Mouse (Mus musculus): ENCODE measurements at regions not wholly inside any gene's neighbourhood (a gene's known extent, or its start where the extent isn't known, plus 50 kb on each side); places are given as distances from the start of the nearest gene placed in this dataset.

DNA sequence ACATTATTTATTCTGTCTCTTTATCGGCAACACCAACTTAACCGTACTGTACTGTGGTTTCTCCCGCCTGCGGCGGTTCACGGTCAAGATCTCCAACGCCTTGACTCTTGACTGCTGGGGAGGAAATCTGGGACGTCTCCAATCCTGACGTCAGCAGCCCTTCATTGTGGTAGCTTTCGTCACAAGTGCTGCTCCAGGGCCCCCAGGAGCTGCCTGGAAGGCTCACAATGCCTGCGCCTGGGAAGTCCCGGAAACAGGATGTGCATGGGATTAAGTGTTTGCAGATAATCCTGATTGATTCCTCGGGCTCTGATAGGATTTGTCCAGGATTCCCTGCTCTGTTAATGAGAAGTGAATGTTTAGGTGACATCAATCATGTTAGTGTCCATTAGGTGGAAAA lies 82.3 kb upstream of the C1qtnf3 start:
- Histone ChIP-seq H3K9ac (replicated peaks; ENCODE audit: low read length) (no peak overlapping the region), H3K36me3 (replicated peaks; ENCODE audit: control insufficient read depth, insufficient read depth, low read depth, low read length) (no peaks in the 10 kb centered on the region), H3K4me1 (ENCODE audit: control insufficient read depth, insufficient read depth, low read length) (no peaks in the 10 kb centered on the region), H3K9me3 (replicated peaks; ENCODE audit: control insufficient read depth, low read length) (no peaks in the 10 kb centered on the region), H3K27ac (replicated peaks; ENCODE audit: low read depth, low read length) (no peak overlapping the region), H3K27me3 (ENCODE audit: control insufficient read depth, insufficient read depth, low read length) (no peaks in the 10 kb centered on the region), H3K4me2 (ENCODE audit: low read depth, low read length) (no peak overlapping the region), H3K4me3 (ENCODE audit: low read depth, low read length) (no peak overlapping the region)
- whole genome bisulfite sequencing = 60% methylated on average over 13 of the region's 13 CpGs
- DNase-seq (ENCODE audit: low spot score) (no peak), ATAC-seq (replicated peaks; ENCODE audit: insufficient number of reproducible peaks, low FRiP score, low TSS enrichment, low read depth) (no peak)

DNA sequence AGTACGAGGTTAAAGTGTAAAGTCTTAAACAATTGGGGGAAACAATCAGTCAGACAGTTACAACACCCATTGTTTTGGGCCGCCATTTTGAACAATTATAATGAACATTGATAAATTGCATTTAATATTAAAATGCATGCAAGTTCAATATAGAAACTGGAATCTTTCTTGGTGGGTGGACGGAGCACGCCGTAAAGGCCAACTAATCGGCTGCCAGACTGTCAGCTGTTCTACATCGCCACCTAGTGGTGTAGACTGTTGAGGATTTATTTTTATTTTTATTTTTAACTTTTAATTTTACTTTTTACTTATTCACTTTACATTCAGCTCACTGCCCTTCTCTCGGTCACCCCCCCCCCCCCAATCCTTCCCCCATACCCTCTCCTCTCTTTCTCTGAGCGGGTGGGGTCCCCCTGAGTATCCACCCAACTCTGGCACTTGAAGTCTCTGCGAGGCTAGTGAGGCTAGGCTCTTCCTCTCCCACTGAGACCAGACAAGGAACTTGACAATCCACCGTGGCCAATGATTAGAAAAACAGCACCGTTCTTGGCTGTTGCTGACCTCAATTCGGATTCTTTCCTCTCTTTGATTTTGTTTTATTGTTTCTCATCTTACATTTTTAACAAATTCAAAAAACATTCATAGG lies 79.7 kb upstream of the C1qtnf3 start:
- DNase-seq (ENCODE audit: low spot score) = peak; percentile 79
- 20% methylated on average over 13 of the region's 13 CpGs for WGBS
- Histone ChIP-seq H3K27me3 (ENCODE audit: control insufficient read depth, insufficient read depth, low read length) (no peaks in the 10 kb centered on the region), H3K4me1 (ENCODE audit: control insufficient read depth, insufficient read depth, low read length) (no peaks in the 10 kb centered on the region), H3K4me3 (ENCODE audit: low read depth, low read length) (no peak overlapping the region), H3K27ac (replicated peaks; ENCODE audit: low read depth, low read length) (no peak overlapping the region), H3K4me2 (ENCODE audit: low read depth, low read length) (no peak overlapping the region), H3K9me3 (replicated peaks; ENCODE audit: control insufficient read depth, low read length) (no peaks in the 10 kb centered on the region), H3K36me3 (replicated peaks; ENCODE audit: control insufficient read depth, insufficient read depth, low read depth, low read length) (no peaks in the 10 kb centered on the region), H3K9ac (replicated peaks; ENCODE audit: low read length) (no peak overlapping the region)
- ATAC-seq (replicated peaks; ENCODE audit: insufficient number of reproducible peaks, low FRiP score, low TSS enrichment, low read depth) = no peak

DNA sequence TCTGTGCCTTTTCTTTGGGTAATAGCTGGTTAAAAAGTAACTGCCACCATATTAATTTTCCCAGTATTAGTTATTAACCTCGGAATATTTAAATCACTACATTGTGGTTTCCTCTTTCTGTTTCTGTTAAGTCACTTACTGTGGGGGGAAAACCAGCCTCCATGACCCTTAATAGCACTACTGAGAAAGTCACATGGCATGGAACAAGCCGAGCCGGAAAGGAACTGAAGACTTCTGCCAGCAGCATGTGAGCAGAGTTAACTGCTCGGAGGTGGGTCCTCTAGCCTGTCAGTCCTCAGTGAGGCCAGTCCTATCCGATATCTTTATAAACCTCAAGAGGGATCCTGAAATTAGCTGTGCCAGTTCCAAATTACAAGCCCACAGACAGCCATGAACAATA lies 75.8 kb upstream of the C1qtnf3 start:
- Histone ChIP-seq H3K27ac (replicated peaks; ENCODE audit: low read depth, low read length) (no peak overlapping the region), H3K4me3 (ENCODE audit: low read depth, low read length) (no peak overlapping the region), H3K9me3 (replicated peaks; ENCODE audit: control insufficient read depth, low read length) (no peaks in the 10 kb centered on the region), H3K36me3 (replicated peaks; ENCODE audit: control insufficient read depth, insufficient read depth, low read depth, low read length) (no peaks in the 10 kb centered on the region), H3K27me3 (ENCODE audit: control insufficient read depth, insufficient read depth, low read length) (no peaks in the 10 kb centered on the region), H3K4me1 (ENCODE audit: control insufficient read depth, insufficient read depth, low read length) (no peaks in the 10 kb centered on the region), H3K9ac (replicated peaks; ENCODE audit: low read length) (no peak overlapping the region), H3K4me2 (ENCODE audit: low read depth, low read length) (no peak overlapping the region)
- 67% methylated on average over 5 of the region's 5 CpGs for WGBS
- DNase-seq (ENCODE audit: low spot score) = no peak
- ATAC-seq (replicated peaks; ENCODE audit: insufficient number of reproducible peaks, low FRiP score, low TSS enrichment, low read depth) = no peak

DNA sequence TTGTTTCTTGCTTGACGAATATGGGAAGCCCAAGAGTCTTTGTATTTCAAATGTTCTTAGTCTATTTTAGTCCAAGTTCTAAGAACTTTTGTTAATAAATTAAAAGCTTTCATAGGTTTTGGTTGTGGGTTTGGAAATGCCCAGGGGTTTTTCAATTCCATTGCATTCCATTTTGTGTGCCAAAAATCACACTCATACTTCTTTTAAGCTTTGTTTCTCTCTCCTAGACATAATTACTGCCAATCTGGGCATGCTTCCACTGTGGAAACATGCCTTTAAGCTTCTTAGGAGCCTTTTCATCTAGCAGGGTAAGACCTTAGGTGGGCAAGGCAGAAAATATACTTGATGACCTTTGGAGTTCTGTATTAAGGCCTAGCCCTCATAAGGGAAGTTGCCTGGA lies 70.4 kb upstream of the C1qtnf3 start:
- H3K36me3 ChIP-seq (replicated peaks; ENCODE audit: control insufficient read depth, insufficient read depth, low read depth, low read length) = no peaks in the 10 kb centered on the region
- no peaks in the 10 kb centered on the region for H3K9me3 ChIP-seq (replicated peaks; ENCODE audit: control insufficient read depth, low read length)
- ATAC-seq (replicated peaks; ENCODE audit: insufficient number of reproducible peaks, low FRiP score, low TSS enrichment, low read depth) (no peak), DNase-seq (ENCODE audit: low spot score) (no peak)
- no peak overlapping the region for H3K4me2 ChIP-seq (ENCODE audit: low read depth, low read length)
- 91% methylated on average over 1 of the region's 1 CpGs for whole genome bisulfite sequencing
- H3K4me1 ChIP-seq (ENCODE audit: control insufficient read depth, insufficient read depth, low read length) = no peaks in the 10 kb centered on the region
- no peak overlapping the region for H3K4me3 ChIP-seq (ENCODE audit: low read depth, low read length)
- no peaks in the 10 kb centered on the region for H3K27me3 ChIP-seq (ENCODE audit: control insufficient read depth, insufficient read depth, low read length)
- no peak overlapping the region for H3K9ac ChIP-seq (replicated peaks; ENCODE audit: low read length)
- H3K27ac ChIP-seq (replicated peaks; ENCODE audit: low read depth, low read length) = no peak overlapping the region

DNA sequence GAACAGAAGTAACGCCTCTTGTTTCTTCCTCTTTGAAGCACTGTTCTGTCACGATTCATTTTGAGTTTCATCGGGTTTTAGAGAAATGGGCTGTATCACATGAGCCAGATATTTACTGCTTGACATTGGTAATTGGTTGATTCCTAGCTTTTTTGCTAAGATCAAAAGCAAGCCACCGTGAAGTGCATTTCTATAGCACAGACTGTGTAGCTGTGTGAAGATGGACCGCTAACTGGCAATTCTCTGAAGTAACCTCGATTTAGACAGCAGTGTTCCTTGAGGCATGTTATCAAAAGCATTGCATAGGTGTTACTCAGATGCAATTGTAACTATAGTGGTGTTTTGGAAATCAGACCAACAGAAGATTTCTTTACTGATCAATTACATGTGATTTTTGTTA lies 64.1 kb upstream of the C1qtnf3 start:
- Histone ChIP-seq H3K27me3 (ENCODE audit: control insufficient read depth, insufficient read depth, low read length) (no peaks in the 10 kb centered on the region), H3K4me2 (ENCODE audit: low read depth, low read length) (no peak overlapping the region), H3K9ac (replicated peaks; ENCODE audit: low read length) (no peak overlapping the region), H3K4me1 (ENCODE audit: control insufficient read depth, insufficient read depth, low read length) (no peaks in the 10 kb centered on the region), H3K9me3 (replicated peaks; ENCODE audit: control insufficient read depth, low read length) (no peaks in the 10 kb centered on the region), H3K4me3 (ENCODE audit: low read depth, low read length) (no peak overlapping the region), H3K36me3 (replicated peaks; ENCODE audit: control insufficient read depth, insufficient read depth, low read depth, low read length) (no peaks in the 10 kb centered on the region), H3K27ac (replicated peaks; ENCODE audit: low read depth, low read length) (no peak overlapping the region)
- WGBS = 91% methylated on average over 6 of the region's 6 CpGs
- DNase-seq (ENCODE audit: low spot score) = no peak
- no peak for ATAC-seq (replicated peaks; ENCODE audit: insufficient number of reproducible peaks, low FRiP score, low TSS enrichment, low read depth)

DNA sequence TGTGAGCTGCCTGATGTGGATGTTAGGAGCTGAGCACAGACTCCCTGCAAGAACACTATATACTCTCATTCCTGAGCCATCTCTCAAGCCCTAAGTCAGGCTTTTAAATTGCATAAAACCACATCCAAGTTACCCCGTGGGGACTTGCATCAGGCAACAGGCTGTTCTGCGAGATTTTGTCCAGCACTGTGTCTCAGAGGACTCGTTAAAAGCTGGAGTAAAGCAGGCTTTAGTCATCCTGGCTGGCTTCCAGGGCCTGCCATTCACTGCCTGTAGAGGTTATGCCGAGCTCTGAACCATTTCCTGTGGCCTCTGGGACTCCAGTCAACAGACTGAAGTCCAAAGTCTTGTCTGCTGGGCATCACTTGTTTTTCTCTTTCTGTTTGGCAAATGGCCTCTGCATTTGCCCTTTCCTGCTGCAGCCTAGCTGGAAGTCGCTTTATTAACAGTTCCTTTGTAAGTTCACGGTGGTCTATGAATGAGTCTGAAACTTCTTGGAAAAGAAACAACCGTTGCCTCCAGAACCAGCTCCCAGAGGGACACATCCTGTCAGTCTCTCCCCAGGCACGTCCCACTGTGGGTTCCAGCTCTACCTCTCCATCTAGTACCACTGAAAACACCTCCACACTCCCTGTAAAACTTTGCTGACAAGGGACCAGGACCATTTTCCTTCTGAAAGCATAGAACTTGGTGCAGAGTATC lies 61.8 kb upstream of the C1qtnf3 start:
- no peak overlapping the region for H3K27ac ChIP-seq (replicated peaks; ENCODE audit: low read depth, low read length)
- no peaks in the 10 kb centered on the region for H3K27me3 ChIP-seq (ENCODE audit: control insufficient read depth, insufficient read depth, low read length)
- 60% methylated on average over 8 of the region's 8 CpGs for WGBS
- H3K9ac ChIP-seq (replicated peaks; ENCODE audit: low read length) = no peak overlapping the region
- no peaks in the 10 kb centered on the region for H3K9me3 ChIP-seq (replicated peaks; ENCODE audit: control insufficient read depth, low read length)
- no peaks in the 10 kb centered on the region for H3K4me1 ChIP-seq (ENCODE audit: control insufficient read depth, insufficient read depth, low read length)
- ATAC-seq (replicated peaks; ENCODE audit: insufficient number of reproducible peaks, low FRiP score, low TSS enrichment, low read depth) (no peak), DNase-seq (ENCODE audit: low spot score) (peak; percentile 44)
- no peak overlapping the region for H3K4me2 ChIP-seq (ENCODE audit: low read depth, low read length)
- H3K36me3 ChIP-seq (replicated peaks; ENCODE audit: control insufficient read depth, insufficient read depth, low read depth, low read length) = no peaks in the 10 kb centered on the region
- no peak overlapping the region for H3K4me3 ChIP-seq (ENCODE audit: low read depth, low read length)

DNA sequence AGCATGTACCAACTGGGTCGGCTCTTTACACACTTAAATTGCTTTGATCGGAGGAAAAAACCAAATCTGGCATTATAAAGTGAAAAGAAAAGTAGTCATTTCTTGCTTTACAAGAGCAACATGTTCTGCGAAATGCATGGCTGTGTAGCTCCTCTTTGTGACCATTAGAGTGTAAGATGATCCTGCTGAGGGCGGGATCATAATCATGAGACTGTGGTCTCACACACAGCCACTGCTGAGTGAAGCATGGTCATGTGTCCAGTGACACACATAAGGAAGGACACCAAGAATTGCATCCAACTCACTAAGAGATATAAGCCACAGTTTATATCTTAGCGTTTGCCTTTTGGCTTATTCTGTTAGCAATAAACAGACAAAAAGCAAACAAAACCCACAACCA lies 53.8 kb upstream of the C1qtnf3 start:
- Histone ChIP-seq H3K9me3 (replicated peaks; ENCODE audit: control insufficient read depth, low read length) (no peaks in the 10 kb centered on the region), H3K27ac (replicated peaks; ENCODE audit: low read depth, low read length) (no peak overlapping the region), H3K36me3 (replicated peaks; ENCODE audit: control insufficient read depth, insufficient read depth, low read depth, low read length) (no peaks in the 10 kb centered on the region), H3K27me3 (ENCODE audit: control insufficient read depth, insufficient read depth, low read length) (no peaks in the 10 kb centered on the region), H3K4me1 (ENCODE audit: control insufficient read depth, insufficient read depth, low read length) (no peaks in the 10 kb centered on the region), H3K4me2 (ENCODE audit: low read depth, low read length) (no peak overlapping the region), H3K9ac (replicated peaks; ENCODE audit: low read length) (no peak overlapping the region), H3K4me3 (ENCODE audit: low read depth, low read length) (no peak overlapping the region)
- WGBS = 79% methylated on average over 5 of the region's 5 CpGs
- DNase-seq (ENCODE audit: low spot score) (peak; percentile 31), ATAC-seq (replicated peaks; ENCODE audit: insufficient number of reproducible peaks, low FRiP score, low TSS enrichment, low read depth) (no peak)

DNA sequence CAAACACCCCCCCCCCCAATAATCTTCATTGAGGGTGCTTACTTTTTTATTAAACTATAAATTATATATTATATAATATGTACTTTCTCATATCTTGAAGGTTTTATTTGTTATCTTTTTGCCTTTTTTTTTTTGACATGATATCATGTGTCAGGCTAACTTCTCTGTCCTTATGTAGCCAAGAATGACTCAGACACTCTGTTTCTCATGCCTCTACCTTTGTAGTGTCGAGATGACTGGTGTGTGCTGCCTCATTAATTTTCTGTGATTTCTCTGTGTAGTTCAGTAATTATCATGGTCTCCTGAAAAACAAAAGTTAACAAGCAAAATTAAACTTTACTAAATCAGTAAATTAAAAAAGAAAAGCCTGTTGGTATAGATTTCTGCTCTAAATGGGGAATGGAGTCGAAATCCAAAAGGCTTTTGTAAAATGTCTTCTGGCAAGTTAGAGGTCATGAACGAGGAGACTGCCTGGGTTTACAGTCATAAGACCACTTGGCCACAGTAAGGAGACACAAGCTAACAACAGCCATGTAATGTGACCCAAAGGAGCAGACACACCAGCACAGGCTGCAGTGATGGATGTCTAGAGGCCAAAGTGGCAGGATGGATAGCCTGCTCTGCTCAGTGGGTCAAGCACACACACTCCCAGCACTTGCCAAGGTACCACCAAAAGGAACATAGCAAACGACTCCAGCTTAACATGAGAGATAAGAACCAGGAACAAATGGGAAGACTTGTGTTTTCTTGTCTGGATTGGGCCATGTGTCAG lies 53.2 kb upstream of the C1qtnf3 start:
- Histone ChIP-seq H3K9ac (replicated peaks; ENCODE audit: low read length) (no peak overlapping the region), H3K36me3 (replicated peaks; ENCODE audit: control insufficient read depth, insufficient read depth, low read depth, low read length) (no peaks in the 10 kb centered on the region), H3K27ac (replicated peaks; ENCODE audit: low read depth, low read length) (no peak overlapping the region), H3K4me1 (ENCODE audit: control insufficient read depth, insufficient read depth, low read length) (no peaks in the 10 kb centered on the region), H3K4me2 (ENCODE audit: low read depth, low read length) (no peak overlapping the region), H3K9me3 (replicated peaks; ENCODE audit: control insufficient read depth, low read length) (no peaks in the 10 kb centered on the region), H3K4me3 (ENCODE audit: low read depth, low read length) (no peak overlapping the region), H3K27me3 (ENCODE audit: control insufficient read depth, insufficient read depth, low read length) (no peaks in the 10 kb centered on the region)
- 74% methylated on average over 4 of the region's 4 CpGs for WGBS
- DNase-seq (ENCODE audit: low spot score) = no peak
- ATAC-seq (replicated peaks; ENCODE audit: insufficient number of reproducible peaks, low FRiP score, low TSS enrichment, low read depth) = no peak

Data from embryonic facial prominence, embryonic 11.5 days (tissue).